In the genomic region with DNA sequence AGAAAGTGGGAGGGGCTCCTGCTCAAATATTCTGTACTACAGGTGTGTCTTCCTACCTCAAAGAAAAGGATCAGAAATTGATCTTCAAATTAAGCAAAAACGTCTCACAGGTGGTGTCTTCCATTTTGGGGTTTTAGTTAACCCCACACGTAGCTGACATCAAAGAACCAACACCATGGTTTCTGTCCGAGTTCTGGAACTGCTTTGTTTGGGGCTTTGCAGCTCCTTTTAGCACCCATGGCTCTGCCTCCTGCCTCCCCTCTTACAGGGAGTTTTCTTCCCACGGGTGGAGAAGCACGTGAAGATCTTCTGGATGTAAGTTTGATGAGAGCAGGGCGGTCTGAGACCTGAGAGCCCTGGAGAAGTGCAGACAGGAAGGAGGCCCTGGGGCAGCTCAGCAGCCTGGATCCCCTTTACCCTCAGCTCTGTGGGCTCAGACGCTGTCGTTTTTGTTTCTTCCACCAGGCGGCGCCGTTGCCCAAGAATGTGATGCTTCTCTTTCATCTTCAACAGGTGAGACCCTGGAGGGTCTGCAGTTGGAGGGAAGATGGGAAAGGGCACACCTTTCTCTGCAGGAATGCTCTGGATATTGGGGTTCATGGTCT, we compare ENCODE assay signal across 7 mouse cellular contexts. TPM values are rescaled to one million over a fixed set of nuclear protein-coding genes. Genes with fewer than 3 reads are reported as not detected.
DNase-seq lines count a peak whose midpoint lies in the region; ATAC-seq and TF ChIP-seq lines count a peak whose summit lies in the region.
"Not testable (repeated sequence)": the region's sequence is repeated elsewhere in the genome, so short reads cannot be mapped to it uniquely, and the experiment has no call there.

No protein-coding gene starts in this region.

- not testable (repeated sequence) for H3K27ac ChIP-seq in bone marrow, adult 2 months (ENCODE audit: control insufficient read depth, insufficient read depth, low read depth, low read length, poor library complexity); forebrain, embryonic 10.5 days; limb, embryonic 11.5 days (replicated peaks; ENCODE audit: low read depth, low read length); midbrain, embryonic 14.5 days (replicated peaks; ENCODE audit: low read depth, low read length)

- H3K4me1 ChIP-seq in bone marrow, adult 2 months (ENCODE audit: control insufficient read depth, insufficient read depth, low read length); forebrain, embryonic 10.5 days; limb, embryonic 11.5 days (ENCODE audit: control insufficient read depth, insufficient read depth, low read length); midbrain, embryonic 14.5 days (ENCODE audit: control insufficient read depth, insufficient read depth, low read length): not testable (repeated sequence)

- H3K27me3 ChIP-seq in forebrain, embryonic 10.5 days (ENCODE audit: poor library complexity, severe bottlenecking), result peaks cover 40% of the 10 kb centered on the region
- not testable (repeated sequence) for H3K27me3 ChIP-seq in limb, embryonic 11.5 days (ENCODE audit: control insufficient read depth, insufficient read depth, low read length); midbrain, embryonic 14.5 days (ENCODE audit: control insufficient read depth, insufficient read depth, low read length)

- not testable (repeated sequence) for H3K36me3 ChIP-seq in forebrain, embryonic 10.5 days (replicated peaks); limb, embryonic 11.5 days (ENCODE audit: control insufficient read depth, insufficient read depth, low read length); midbrain, embryonic 14.5 days (ENCODE audit: control insufficient read depth, insufficient read depth, low read length)

- H3K4me2 ChIP-seq in limb, embryonic 11.5 days (ENCODE audit: low read depth, severe bottlenecking); midbrain, embryonic 14.5 days (ENCODE audit: low read length): not testable (repeated sequence)

- not testable (repeated sequence) for H3K9ac ChIP-seq in limb, embryonic 11.5 days (ENCODE audit: low read length); midbrain, embryonic 14.5 days (replicated peaks; ENCODE audit: low read length)

- ATAC-seq in limb, embryonic 11.5 days (ENCODE audit: insufficient number of reproducible peaks, low FRiP score, low TSS enrichment, low read depth); midbrain, embryonic 14.5 days (ENCODE audit: low FRiP score, low TSS enrichment): not testable (repeated sequence)

- not testable (repeated sequence) for TF ChIP-seq POLR2A in bone marrow, adult 2 months (IDR thresholded peaks at IDR 0.05; ENCODE audit: borderline replicate concordance, control insufficient read depth, low read depth, low read length)

- 10% methylated on average over 11 of the region's 11 CpGs for WGBS in bone marrow, adult 2 months
- WGBS in forebrain, embryonic 10.5 days, result 16% methylated on average over 11 of the region's 11 CpGs
- WGBS in limb, embryonic 11.5 days, result 16% methylated on average over 11 of the region's 11 CpGs
- 16% methylated on average over 11 of the region's 11 CpGs for WGBS in midbrain, embryonic 14.5 days

- peak; percentile 63 for DNase-seq in ES-CJ7 (ENCODE audit: low read depth, low spot score)
- peak; percentile 51 for DNase-seq in forebrain, embryonic 10.5 days (ENCODE audit: extremely low spot score, low spot score)
- DNase-seq in induced T-regulatory cell, adult 2 months (ENCODE audit: low read depth), result peak; percentile 94
- peak; percentile 80 for DNase-seq in limb, embryonic 11.5 days (ENCODE audit: low spot score)
- DNase-seq in midbrain, embryonic 14.5 days, result peak; percentile 69
- DNase-seq in spleen, adult 18-20 months, result peak; percentile 24 to 73

- not testable (repeated sequence) for H3K4me3 ChIP-seq in bone marrow, adult 2 months (replicated peaks; ENCODE audit: control insufficient read depth, low read depth, low read length); forebrain, embryonic 10.5 days; limb, embryonic 11.5 days (ENCODE audit: low read depth, low read length); midbrain, embryonic 14.5 days (replicated peaks; ENCODE audit: low read depth, low read length)

- TF ChIP-seq CTCF in bone marrow, adult 2 months (IDR thresholded peaks at IDR 0.05; ENCODE audit: control insufficient read depth, insufficient read depth, low read length), result peak; percentile 59

- not testable (repeated sequence) for H3K9me3 ChIP-seq in forebrain, embryonic 10.5 days; limb, embryonic 11.5 days (ENCODE audit: control insufficient read depth, low read length); midbrain, embryonic 14.5 days (ENCODE audit: control insufficient read depth, low read length)

RNA-seq across cellular contexts. Expression of a gene that starts 4.3 kb away (rescaled TPM):
- polyA plus RNA-seq in bone marrow, adult 2 months (2011; ENCODE audit: insufficient read depth, insufficient read length, low replicate concordance, missing spikeins), result 52.3 and 95.2 TPM in 2 replicates
- 2.1 and 2.5 TPM in 2 replicates for polyA plus RNA-seq in forebrain, embryonic 10.5 days (2016; fragmentation: Nextera tagmentation; extraction: Ambion mirVana)
- 2.5 and 3.1 TPM in 2 replicates for polyA plus RNA-seq in limb, embryonic 11.5 days (2014; fragmentation: Nextera tagmentation; extraction: Ambion mirVana)
- polyA plus RNA-seq in midbrain, embryonic 14.5 days (2014; fragmentation: Nextera tagmentation; extraction: Ambion mirVana), result 0.61 and 0.63 TPM in 2 replicates

RNA-seq across cellular contexts. Expression of a gene that starts 18.6 kb away (rescaled TPM):
- polyA plus RNA-seq in bone marrow, adult 2 months (2011; ENCODE audit: insufficient read depth, insufficient read length, low replicate concordance, missing spikeins), result 43.9 and 101 TPM in 2 replicates
- polyA plus RNA-seq in forebrain, embryonic 10.5 days (2016; fragmentation: Nextera tagmentation; extraction: Ambion mirVana), result 18.5 and 19.8 TPM in 2 replicates
- 23.3 and 25.7 TPM in 2 replicates for polyA plus RNA-seq in limb, embryonic 11.5 days (2014; fragmentation: Nextera tagmentation; extraction: Ambion mirVana)
- polyA plus RNA-seq in midbrain, embryonic 14.5 days (2014; fragmentation: Nextera tagmentation; extraction: Ambion mirVana), result 2.5 and 2.8 TPM in 2 replicates

RNA-seq across cellular contexts. Expression of a gene that starts 40.9 kb away (rescaled TPM):
- polyA plus RNA-seq in bone marrow, adult 2 months (2011; ENCODE audit: insufficient read depth, insufficient read length, low replicate concordance, missing spikeins), result 62.5 and 82.4 TPM in 2 replicates
- polyA plus RNA-seq in forebrain, embryonic 10.5 days (2016; fragmentation: Nextera tagmentation; extraction: Ambion mirVana), result 3.0 and 3.1 TPM in 2 replicates
- 3.6 and 4.0 TPM in 2 replicates for polyA plus RNA-seq in limb, embryonic 11.5 days (2014; fragmentation: Nextera tagmentation; extraction: Ambion mirVana)
- polyA plus RNA-seq in midbrain, embryonic 14.5 days (2014; fragmentation: Nextera tagmentation; extraction: Ambion mirVana), result 0.18 and 0.80 TPM in 2 replicates

RNA-seq across cellular contexts. Expression of a gene that starts 49.6 kb away (rescaled TPM):
- 28.2 and 68.7 TPM in 2 replicates for polyA plus RNA-seq in bone marrow, adult 2 months (2011; ENCODE audit: insufficient read depth, insufficient read length, low replicate concordance, missing spikeins)
- 0.36 and 0.37 TPM in 2 replicates for polyA plus RNA-seq in forebrain, embryonic 10.5 days (2016; fragmentation: Nextera tagmentation; extraction: Ambion mirVana)
- 0.26 and 0.72 TPM in 2 replicates for polyA plus RNA-seq in limb, embryonic 11.5 days (2014; fragmentation: Nextera tagmentation; extraction: Ambion mirVana)
- 0.38 TPM in 1 of 2 replicates, not detected in the other for polyA plus RNA-seq in midbrain, embryonic 14.5 days (2014; fragmentation: Nextera tagmentation; extraction: Ambion mirVana)

Comparison
In these comparisons a context has a peak if more than half of its experiments do, and no peak if none do; other contexts are left out.
1. RNA of a gene that starts 4.3 kb away (polyA plus RNA-seq): 52.3 to 95.2 TPM in bone marrow, adult 2 months; 2.5 to 3.1 TPM in limb, embryonic 11.5 days, 2.1 to 2.5 TPM in forebrain, embryonic 10.5 days and 0.61 to 0.63 TPM in midbrain, embryonic 14.5 days; every median in the first group is over 10 times any median in the second.
2. RNA of a gene that starts 40.9 kb away (polyA plus RNA-seq): 62.5 to 82.4 TPM in bone marrow, adult 2 months; 3.6 to 4.0 TPM in limb, embryonic 11.5 days, 3.0 to 3.1 TPM in forebrain, embryonic 10.5 days and 0.18 to 0.80 TPM in midbrain, embryonic 14.5 days; every median in the first group is over 10 times any median in the second.
3. Peak in every context shown above with its lines, with median percentiles within 50 percentile points of each other: DNase-seq.